Mouse (Mus musculus) embryonic fibroblast, embryonic 13.5 days (primary cell): ENCODE data around the gene Il13ra1.

Experiments used
- CTCF ChIP-seq: IDR thresholded peaks from 2 replicates; pipeline ENCODE4 v1.5.1; 2011; ENCODE audit warnings: mild to moderate bottlenecking, control low read depth, low read length, moderate library complexity, borderline replicate concordance; ENCODE audit not compliant: insufficient read depth
- POLR2A ChIP-seq: IDR thresholded peaks from 2 replicates; pipeline ENCODE4 v1.6.1; 2011; ENCODE audit warnings: low read depth, mild to moderate bottlenecking, control low read depth, low read length, moderate library complexity

- no peak for TF ChIP-seq CTCF
- no peak for TF ChIP-seq POLR2A
These were observed 38.2 kb downstream of the Il13ra1 start for GRCm38 (mm10) chrX:36150100-36150499.
